Mouse (Mus musculus) mouse embryonic stem cell (cell line): ENCODE results near the gene Srebf2.

Experiments used
- in situ Hi-C, 2 experiments: fragments of 300-500 bp; cut with MboI; formaldehyde crosslinking; loops; 1 replicate in 1 of 2; 3 replicates in 1 of 2; pipeline ENCODE4 v1.14.3; 2019 to 2020; ENCODE audit warnings: low sequenced_read_pairs in 2 of 2, low pct_unique_long_range_greater_than_20kb in 1 of 2, mixed read lengths in 1 of 2; ENCODE audit not compliant: unreplicated experiment in 1 of 2

Gene Srebf2

GRCm38 (mm10) chr15:82198342-82198741 lies 51.4 kb downstream of the Srebf2 start:
- in situ Hi-C loops = no loop called here

- in situ Hi-C loops = no loop called here
Observed at GRCm38 (mm10) chr15:82199546-82199945, 52.6 kb downstream of the Srebf2 start.

DNA sequence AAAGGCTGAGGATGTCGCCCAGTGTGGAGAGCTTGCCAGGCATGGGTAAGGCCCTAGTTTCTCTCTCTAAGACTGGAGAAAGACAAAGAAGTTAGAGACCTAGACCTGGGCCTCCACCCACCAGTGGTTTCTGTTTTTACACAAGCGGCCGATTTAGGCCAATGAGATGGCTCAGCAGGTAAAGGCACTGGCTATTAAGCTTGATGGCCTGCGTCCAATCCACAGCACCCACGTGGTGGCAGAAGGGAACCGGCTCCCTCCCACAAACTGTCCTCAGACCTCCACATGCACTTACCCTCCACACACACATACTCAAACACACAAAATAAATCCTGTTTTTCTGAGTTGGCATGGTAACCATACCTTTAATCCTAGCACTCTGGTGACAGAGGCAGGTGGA lies 55.1 kb downstream of the Srebf2 start:
- in situ Hi-C loops = no loop called here

- in situ Hi-C loops = no loop called here
Observed at GRCm38 (mm10) chr15:82203090-82203489, 56.1 kb downstream of the Srebf2 start.

DNA sequence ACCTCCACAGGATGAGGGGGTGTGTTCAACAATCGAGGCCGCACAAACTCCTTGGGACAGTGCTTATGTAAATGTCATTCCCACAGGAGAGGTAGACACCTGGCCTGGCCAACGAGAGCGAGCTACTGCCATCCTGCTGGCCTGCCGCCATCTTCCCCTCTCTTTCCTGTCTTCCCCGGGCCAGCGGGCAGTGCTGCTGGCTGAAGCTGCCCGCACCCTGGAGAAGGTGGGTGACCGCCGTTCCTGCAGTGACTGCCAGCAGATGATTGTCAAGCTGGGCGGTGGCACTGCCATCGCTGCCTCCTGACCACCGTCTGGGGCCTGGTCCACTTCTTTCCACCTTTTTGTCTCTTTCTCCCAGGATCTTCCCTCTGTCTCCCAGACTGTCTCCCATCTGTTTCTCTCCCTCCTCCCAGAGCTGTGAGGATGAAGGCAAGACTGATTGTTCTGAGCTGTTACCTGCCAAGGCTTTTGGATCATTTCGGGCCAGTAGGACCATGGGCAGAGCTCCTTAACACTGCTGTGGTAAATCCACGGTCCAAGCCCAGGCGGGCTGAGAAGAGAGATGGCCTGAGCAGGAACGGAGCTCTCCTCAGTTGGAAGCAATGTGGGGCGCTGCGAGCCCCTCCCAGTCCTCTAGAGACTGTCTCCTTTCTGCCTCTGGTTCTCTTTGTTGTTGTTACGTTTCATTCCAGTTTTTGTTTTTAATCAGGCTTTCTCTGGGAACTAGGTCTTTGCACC lies 56.8 kb downstream of the Srebf2 start:
- in situ Hi-C loops = no loop called here

GRCm38 (mm10) chr15:82204680-82205371 lies 57.8 kb downstream of the Srebf2 start:
- in situ Hi-C loops = no loop called here

DNA sequence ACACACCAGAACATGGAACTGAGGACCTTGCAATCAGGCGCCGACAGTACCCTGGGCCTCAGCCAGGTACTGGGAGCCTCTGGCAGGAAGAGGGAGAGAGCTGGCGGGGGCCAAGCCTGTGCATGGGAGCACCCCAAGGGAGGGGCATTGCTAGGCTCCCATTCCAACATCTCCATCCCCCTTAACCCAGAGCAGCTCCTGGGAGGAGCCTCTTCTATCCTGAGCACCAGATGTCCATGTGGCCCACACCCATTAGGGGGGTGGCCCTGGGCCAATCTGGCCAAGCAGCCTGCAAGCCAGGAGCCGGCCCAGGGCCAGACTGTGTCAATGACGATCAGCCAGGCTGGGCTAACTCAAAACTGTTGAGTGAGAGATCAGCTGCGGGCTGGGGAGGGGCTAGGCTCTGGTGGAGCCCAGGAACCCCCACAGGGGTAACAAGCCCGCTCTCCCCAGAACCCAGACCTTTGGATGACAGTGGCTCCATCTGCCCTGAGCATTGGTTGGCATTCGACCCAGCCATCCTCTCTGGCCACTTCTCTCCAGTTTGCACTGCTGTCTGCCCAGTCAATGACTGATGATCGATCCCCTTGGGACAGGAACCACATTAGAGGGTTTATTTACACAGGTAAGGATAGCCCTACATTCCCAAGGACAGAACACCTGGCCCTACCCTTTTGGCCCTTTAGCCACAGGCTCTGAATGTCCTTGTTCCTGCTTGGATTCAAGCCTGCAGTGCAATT lies 59.6 kb downstream of the Srebf2 start:
- in situ Hi-C loops = no loop called here

GRCm38 (mm10) chr15:82207105-82207459 lies 60.1 kb downstream of the Srebf2 start:
- in situ Hi-C loops = no loop called here

- in situ Hi-C loops = no loop called here
Observed at GRCm38 (mm10) chr15:82207504-82208219, 60.7 kb downstream of the Srebf2 start.

GRCm38 (mm10) chr15:82208307-82208706 lies 61.3 kb downstream of the Srebf2 start:
- in situ Hi-C loops = no loop called here

- in situ Hi-C loops = loop anchor here in 1 of 2 experiments (10.0 kb wide), 1 partner anchor 145 kb away; the partner anchor contains the start of gene Mei1
Observed at GRCm38 (mm10) chr15:82209295-82210050, 62.5 kb downstream of the Srebf2 start.

- in situ Hi-C loops = loop anchor here in 1 of 2 experiments (10.0 kb wide), 1 partner anchor 146 kb away; the partner anchor contains the start of gene Mei1
Observed at GRCm38 (mm10) chr15:82210801-82211200, 63.8 kb downstream of the Srebf2 start.

GRCm38 (mm10) chr15:82211281-82211680 lies 64.3 kb downstream of the Srebf2 start:
- in situ Hi-C loops = loop anchor here in 1 of 2 experiments (10.0 kb wide), 1 partner anchor 146 kb away; the partner anchor contains the start of gene Mei1

DNA sequence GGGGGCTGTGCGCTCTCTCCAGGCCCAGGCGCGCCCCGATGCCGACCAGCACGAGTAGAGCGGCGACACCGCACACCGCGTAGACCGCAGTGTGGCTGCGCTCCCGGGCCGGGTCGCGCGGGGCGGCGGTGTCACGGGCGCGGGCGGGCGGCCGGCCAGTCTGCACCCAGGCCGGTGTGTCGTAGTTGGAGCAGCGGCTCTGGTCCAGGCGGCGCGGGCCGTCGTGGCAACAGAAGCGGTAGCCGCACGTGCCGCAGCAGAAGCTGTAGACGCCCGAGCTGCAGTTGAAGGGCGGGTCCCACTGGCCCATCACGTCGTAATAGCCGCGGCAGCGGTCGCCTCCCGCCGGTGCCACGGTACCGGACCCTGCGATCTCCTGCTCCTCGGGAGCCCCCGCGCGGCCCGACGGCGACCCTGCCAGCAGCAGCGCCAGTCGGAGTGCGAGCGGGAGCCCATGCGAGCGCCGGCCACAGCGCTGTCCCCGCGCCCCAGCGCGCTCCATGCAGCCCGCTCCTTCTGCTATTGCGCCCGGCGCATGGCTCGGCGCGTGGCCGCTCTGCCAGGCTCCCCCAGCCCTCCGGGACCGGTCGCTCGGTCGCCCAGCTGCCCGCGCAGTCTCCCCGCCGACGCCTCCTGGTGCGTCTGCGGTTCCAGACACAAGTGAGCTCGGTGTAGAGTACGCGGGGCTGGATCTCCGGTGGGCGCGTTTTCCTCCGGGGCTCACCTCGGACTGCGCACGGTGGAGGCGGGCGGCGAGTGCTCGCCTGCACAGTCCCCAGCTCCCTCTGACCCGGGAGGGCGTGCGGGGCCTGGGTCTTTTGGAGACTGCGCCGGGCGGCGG lies 65.2 kb downstream of the Srebf2 start:
- in situ Hi-C loops = loop anchor here in 1 of 2 experiments (10.0 kb wide), 1 partner anchor 147 kb away; the partner anchor contains the start of gene Mei1

DNA sequence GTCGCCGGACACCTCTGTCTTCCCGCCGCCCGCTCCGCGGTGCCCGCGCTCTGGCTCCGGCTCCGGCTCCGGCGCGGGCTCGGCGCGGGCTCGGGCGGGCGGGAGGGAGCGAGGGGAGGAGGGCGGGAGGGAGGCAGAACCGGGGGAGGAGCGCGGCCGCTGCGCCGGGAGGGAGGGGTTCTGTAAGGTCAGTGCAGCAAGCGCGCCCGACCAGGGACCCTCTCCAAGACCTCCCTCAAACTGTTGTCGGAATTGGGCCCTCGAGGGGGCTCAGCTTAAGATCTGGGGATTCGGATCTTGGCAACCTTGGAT lies 65.7 kb downstream of the Srebf2 start, which contains the start of gene Shisa8:
TSS of gene Shisa8 (minus strand) at position 64 of the 312 bp plus-strand sequence.
- in situ Hi-C loops = loop anchor here in 1 of 2 experiments (10.0 kb wide), 1 partner anchor 148 kb away; the partner anchor contains the start of gene Mei1

- in situ Hi-C loops = loop anchor here in 1 of 2 experiments (10.0 kb wide), 1 partner anchor 148 kb away; the partner anchor contains the start of gene Mei1
Observed at GRCm38 (mm10) chr15:82213222-82213621, 66.2 kb downstream of the Srebf2 start.
